Mouse (Mus musculus) layer of hippocampus, adult 11-12 months (tissue): ENCODE measurements around the gene Cfap161.
A peak's percentile ranks its signal among the peaks of the same experiment; 100 is the strongest.

Experiments
- DNase-seq: peaks from one replicate; pipeline ENCODE4 v3.0.0; 2022; ENCODE audit warnings: low spot score

The Cfap161 gene

DNA sequence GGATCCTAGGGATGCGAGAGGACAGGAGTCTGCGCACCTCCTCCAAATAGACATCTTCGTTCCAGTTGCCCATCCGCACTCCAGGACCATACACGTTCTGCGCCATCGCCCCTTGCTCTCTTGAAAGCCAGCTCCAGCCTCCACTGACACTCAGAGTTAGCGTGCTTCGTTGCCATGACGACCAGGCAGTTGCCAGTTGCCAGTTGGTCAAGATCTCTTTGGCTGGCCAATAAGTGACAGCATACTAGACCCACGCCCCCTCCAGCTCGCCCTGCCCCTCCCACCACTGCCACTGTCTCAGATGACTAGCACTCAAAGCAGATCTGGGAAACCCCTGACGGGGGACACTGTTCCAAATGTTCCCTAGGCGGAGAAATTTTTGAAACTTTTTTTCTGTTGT, at the start of gene Cfap161:
TSS of gene Cfap161 (minus strand) at position 176 of the 400 bp plus-strand sequence.
- DNase-seq: no peak

- DNase-seq: no peak
Observed at GRCm38 (mm10) chr7:83842486-83843259, 48.0 kb upstream of the Cfap161 start.

DNA sequence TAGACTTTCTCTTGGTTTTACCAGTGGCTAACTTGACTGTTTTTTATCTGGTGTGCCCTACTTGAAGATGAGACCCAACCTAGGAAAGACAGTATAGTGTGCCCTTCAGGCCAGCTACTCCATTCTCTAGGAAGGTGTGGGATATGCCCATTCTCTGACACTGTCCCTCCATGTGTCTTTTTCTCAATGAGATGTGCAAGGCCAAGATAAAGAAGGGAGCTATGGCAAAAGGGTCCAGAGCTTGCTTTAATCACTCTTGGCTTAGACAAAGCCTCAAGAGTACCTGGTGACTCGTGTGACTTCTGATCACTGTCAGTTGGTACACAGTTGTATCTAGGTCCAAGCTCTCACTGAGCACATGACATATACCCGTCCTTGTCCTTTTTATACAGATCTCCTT, 45.4 kb upstream of the Cfap161 start:
- no peak for DNase-seq

DNA sequence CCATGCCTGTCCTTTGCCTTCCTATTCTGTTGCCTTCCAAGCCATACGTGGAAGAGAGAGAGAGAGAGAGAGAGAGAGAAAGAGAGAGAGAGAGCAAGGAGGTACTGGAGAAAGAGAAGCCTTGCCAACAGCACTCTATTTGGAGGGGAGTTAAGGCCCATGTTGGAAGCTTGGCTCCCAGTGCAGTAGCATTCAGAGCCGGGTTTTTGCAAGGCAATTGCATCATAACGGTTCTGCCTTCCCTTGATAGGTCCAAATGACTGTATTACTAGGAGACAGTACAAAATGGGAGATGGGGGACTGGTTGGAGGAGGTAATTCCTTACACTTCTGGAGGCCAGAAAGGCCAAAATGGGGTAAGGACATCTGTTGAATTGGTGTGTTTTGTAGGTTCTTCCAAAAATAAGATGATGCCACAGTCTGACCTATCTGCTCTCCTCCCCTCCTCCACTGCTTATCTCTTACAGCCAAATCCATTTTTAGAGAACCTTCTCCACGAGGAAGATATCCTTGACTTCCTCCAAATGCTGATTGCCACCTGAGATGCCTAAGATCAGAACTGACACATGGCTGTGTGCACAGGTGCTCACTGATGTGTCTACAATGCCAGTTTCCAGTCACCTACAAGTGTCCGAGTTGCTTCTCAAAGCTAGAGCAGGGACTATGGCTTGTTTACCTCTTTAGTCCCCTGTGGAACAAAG, 44.0 kb upstream of the Cfap161 start:
- DNase-seq: no peak

DNA sequence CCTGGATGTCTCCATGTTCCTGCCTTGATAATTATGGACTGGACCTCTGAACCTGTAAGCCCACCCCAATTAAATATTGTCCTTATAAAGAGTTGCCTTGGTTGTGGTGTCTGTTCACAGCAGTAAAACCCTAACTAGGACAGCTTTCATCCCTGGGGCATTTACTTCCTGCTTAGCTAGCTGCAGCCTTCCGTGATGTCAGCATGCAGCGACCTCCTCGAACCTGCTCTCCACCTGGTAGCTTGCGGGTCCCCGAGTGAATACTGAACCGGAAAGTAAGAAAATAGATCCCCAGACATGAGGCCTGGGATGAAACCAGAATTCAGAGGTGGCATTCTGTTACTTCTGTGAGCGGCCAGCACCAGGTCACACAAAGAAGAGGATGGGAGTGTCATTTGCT, 34.7 kb upstream of the Cfap161 start:
- no peak for DNase-seq

DNA sequence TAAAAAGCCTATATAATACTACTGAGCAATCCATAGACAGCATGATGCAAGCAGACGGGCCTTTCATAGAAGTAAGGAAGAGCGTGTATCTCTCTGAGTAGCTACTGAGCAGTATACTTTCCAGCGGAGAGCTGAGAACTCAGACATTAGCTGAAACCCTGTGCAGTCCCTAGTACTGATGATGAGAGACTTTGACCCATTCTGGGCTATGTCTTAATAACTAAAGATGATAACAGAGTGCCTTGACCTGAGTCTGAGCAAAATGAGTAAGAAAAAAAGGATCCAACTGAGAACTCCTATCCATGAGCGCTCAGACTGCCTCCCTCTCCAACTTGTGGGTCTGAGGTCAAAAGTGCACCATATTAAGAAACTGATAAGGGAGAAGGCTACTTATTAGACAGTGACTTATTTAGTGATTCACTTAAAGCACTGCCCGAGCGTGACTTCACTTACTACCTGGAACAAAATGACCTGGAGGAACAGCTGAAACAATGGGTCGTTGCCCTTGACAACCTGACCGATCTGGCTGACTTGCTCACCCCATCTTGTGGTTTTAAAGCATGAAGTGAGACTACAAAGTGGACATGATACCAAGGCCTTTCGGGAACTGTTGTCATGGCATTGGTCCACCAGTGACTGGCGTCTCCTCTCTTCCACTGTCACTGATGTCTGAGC, 32.9 kb upstream of the Cfap161 start:
- no peak for DNase-seq

DNA sequence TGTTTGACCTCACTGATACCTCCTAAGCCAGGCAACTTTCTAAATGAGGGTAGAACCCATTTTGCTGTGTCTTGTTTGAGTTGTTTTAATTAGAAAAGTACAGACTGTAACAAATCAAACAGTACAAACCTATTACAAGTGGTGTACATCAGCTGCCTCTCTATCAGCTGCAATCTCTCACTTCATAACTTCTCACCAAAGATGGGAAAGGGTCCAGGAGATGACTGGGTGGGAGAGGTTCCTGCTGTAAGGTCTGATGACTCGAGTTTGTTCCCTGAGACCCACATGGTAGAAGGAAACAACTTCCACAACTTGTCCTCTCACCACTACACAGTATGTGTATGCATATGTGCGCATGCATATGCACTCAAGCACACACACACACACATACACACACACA, 32.1 kb upstream of the Cfap161 start:
- no peak for DNase-seq

GRCm38 (mm10) chr7:83821951-83822350, 27.3 kb upstream of the Cfap161 start:
- no peak for DNase-seq

DNA sequence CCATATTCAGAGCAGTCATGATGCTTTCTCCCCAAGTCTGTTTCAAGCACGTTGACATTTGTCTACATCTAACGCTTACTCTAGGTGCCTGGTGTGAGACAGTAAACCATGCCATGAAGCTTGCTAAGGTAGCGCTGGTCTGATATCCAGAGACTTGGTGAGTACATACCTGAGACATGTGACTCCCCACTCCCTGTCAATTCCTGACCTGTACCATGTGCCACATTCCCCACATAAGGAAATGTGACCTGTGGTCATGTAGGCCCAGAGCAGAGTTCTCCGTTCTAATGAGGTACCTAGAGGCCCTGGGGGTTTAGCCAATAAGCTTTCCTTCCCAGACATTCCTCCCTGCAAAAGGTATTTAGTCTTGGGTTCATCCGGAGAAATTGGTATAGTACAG, 22.2 kb upstream of the Cfap161 start:
- no peak for DNase-seq

DNA sequence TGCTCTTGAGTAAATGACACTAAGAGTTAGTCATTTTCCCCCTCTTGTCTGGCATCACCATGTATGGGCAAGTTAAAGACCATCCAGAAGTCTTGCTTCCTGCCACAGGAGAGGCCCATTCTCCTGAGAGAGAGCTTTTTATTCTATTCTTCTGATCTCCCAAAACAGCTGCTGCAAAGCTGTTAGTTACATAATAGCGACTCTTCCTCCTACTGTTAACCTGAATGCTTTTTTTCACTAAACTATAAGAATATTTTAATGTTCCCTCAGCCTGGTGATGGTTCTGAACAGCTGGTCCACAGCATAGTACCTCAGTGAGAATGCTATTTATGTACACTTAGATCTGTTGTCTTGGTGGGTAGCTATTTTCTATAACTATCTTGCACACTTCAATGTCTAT, 21.0 kb upstream of the Cfap161 start:
- DNase-seq: no peak

GRCm38 (mm10) chr7:83813993-83814392, 19.3 kb upstream of the Cfap161 start:
- peak; percentile 41 for DNase-seq

- no peak for DNase-seq
Observed at GRCm38 (mm10) chr7:83813465-83813864, 18.8 kb upstream of the Cfap161 start.

DNA sequence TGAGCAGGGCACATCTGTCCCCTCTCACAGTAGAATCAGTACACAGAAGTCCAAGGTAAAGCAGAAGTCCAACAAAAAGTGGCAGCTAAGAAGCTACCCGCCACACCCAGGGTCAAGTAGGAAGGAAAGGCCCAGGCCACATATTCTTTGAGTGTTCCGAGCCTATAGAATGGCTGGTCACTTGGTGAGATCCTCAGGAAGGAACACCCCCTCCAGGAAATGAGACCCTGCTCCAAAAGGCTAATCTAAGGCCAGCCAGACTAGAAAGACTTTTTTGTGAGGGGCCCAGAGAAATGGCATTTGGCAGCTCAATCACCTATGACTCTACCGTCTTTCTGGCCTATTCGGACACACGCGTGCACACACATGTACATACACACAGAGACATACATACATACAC, 18.3 kb upstream of the Cfap161 start:
- DNase-seq: no peak

DNA sequence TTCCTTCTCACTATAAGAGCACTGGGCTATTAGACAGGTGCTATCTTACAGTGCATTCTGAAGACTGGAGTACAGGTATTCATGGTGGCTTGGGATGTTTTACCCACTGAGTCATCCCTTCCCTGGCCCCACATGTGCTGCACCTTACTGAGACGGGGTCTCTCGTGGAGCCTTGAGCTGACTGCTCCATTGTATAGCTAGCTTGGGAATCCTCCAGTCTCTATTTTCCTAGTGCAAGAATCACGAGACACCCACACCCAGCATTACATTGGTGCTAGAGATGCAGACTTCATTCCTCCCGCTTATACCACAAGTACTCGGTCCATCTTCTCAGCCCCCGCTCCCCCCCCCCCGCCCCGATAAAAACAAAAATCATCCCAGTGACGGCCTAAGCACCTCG, 17.9 kb upstream of the Cfap161 start:
- no peak for DNase-seq

DNA sequence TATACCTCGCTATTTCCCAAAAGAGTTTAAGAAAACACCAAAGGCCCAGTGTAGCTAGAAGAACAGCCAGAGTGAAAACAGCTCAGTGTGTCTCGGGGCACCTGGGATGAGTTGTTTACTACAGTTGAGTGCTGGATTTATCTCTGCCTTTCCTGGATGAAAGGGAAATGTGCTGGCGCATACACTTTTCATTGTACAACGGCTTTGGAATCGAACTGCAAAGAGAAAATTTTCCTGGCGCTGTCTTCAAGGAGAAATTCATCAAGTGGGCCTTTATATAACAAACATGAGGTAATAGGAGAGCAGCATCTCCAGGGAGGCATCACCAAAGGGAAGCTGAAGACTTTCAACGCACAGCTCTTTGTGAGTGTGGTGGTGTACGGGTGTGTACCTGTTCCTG, 17.2 kb upstream of the Cfap161 start:
- no peak for DNase-seq

GRCm38 (mm10) chr7:83811461-83811860, 16.8 kb upstream of the Cfap161 start:
- DNase-seq: no peak

GRCm38 (mm10) chr7:83810141-83811100, 15.7 kb upstream of the Cfap161 start:
- DNase-seq: no peak

DNA sequence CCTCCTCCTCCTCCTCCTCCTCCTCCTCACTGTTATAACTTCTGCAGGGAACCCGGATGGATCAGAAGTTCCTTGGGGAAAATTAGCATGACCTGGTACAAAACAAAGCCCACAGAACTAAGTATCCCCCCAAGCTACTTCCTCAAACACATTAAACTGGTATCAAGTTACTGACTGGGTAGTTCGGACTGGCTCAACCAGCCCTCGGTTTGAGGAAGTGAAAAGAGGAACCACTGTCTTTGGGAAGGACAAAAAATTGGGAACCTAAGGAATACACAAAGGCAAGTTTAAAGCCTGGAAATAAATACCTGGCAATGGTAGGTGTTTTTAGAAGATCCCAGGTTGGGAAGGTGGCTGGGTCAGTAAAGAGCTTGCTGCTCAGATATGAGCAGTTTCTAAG, 15.0 kb upstream of the Cfap161 start:
- no peak for DNase-seq

DNA sequence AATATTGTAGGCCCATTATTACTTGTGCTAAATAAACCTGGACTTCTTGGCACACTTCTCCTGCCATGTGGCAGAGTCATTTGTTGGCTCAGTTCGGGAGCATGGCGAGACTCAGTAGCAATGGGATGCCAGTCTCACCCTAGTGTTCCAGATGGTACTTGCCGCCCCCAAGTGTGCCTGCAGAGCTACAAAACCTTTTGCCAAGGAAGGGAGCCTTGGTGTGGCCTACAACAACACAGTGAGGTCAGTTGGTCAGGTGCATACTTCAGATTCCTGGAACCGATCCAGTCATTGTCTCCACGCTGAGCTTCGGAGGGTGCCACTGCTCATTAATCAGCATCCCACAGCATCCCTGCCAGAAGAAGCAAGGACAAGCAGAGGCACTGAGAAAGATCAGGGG, 14.4 kb upstream of the Cfap161 start:
- DNase-seq: peak; percentile 87

- no peak for DNase-seq
Observed at GRCm38 (mm10) chr7:83806934-83807333, 12.3 kb upstream of the Cfap161 start.

DNA sequence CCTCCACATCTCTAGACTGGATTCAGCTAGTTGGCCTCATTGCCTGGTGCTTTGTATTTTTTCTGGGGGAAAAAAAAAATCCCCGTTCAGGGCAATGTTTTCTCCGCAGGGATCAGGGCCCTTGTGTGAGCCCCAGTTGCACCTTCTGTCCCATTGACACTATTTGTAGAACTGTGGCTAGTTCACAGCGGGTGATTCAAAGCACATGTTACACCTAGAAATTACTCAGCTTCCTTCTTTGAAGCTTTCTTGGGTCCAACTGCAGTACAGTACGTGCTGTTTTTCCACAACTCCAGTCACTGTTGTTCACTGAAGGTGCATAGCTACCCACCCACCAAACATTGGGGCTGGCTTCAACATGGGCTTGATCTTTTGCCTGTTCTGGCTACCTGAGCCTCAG, 9.1 kb upstream of the Cfap161 start:
- no peak for DNase-seq

GRCm38 (mm10) chr7:83802509-83802908, 7.8 kb upstream of the Cfap161 start:
- DNase-seq: no peak
